Mouse (Mus musculus): Measurements from ENCODE around the gene Mecom. TPM values are rescaled to one million over a fixed set of nuclear protein-coding genes. Genes with fewer than 3 reads are reported as not detected.

Mecom gene
- total RNA-seq, 2 experiments from 2014 or later, result 16.9 to 21.6 TPM

DNA sequence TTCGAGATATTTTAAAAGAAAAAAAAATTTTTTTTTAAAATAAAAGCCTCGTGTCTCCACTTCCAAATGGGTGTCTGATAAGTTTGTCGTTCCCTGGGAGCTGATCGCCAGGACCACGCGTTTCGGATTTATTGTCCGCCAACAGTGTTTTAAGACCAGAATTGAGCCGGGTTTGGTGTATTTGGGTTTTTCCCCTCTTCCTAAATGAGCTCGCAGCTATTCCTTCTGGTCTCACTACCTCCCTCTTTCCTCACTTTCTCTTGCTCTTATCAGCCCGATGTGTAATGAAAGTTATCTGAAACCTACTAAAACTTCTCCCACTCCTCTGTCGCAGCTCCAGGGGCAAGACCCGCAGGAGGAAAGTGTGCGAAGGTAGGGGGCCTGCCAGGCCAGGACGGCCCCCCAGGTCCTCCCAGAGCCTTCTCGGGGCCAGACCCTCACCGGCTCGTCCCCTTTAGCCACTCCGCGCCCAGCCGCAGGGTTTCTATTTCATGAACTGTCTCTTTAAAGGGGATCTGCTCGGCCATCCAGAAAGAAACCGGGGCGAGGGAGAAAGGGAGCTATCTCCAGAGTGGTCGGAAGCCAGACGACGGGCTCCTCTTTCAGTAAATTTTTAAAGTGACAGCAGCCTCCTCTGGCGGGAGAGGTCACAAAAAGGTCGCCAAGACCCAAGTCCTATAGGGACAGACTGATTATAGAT is 535.0 kb downstream of the Mecom start:
- peak; percentile 70 to 82 for DNase-seq
- intact Hi-C loops (cut with DNase I), result loop anchor here (10.0 kb wide), 3 partner anchors 92 to 198 kb away; no protein-coding TSS in a partner anchor

DNA sequence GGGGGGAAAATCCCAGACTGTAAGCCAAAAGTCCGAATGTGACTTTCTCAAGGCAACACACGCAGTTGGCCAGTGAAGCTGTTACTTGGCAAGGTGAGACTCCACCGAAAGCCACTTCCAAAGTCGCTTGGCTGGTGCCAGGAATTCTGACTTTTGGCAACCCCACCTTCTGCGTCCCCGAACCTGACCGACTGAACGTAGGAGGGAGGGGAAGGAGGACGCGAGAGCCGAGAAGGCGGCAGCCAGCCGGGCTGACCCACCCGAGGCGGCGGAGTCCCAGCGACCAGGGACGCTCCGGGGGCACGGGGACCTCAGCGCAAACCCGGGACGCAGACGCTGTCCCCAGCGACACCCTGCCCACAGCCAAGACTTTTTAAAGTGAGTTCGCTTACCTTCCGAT is 535.7 kb downstream of the Mecom start:
- intact Hi-C loops (cut with DNase I), result loop anchor here (10.0 kb wide), 3 partner anchors 93 to 197 kb away; no protein-coding TSS in a partner anchor
- peak; percentile 75 to 80 for DNase-seq

DNA sequence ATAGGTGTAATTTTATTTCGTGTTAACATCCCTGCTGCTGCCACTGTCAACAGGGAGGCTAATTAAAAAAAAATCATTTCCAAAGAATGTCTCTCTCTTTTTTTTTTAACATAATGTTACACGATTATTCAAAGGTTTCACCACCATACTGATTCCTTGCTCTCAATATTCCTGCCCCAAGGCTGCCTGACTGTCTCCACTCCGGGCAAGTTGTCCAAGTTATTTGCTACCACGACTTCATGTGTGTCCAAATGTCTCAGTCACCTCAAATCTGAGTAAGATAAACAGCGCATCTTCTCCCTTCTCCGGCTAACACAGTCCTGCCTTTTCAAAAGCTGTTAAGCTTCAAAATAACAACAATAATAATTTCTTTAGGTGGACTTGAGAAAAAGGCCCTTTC is 536.1 kb downstream of the Mecom start:
- DNase-seq, result no peak

DNA sequence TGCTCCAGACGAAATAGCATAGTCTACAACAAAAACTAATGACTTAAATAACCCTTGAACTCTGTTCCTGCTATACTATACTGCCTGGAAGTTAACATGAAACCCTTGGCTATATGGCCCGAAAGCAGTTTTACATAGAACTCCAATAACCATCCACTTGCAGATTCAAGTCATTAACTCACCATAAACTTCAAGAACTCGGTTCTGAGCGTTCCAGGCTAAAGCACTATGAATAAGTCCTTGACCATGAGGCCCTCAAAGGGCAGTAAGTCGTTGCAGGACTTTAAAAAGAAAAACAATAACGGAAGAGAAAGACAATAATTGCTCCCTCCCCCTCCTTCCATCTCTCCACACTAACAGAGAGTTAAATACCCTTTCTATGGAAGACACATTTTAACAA is 536.9 kb downstream of the Mecom start:
- DNase-seq, result no peak
- intact Hi-C loops (cut with DNase I), result loop anchor here (2.0 to 10.0 kb wide), 4 partner anchors 30 to 196 kb away; no protein-coding TSS in a partner anchor

More for the DNA sequence above, 536.1 kb downstream of the Mecom start:
- intact Hi-C loops (cut with DNase I), result loop anchor here (2.0 to 10.0 kb wide), 4 partner anchors 31 to 197 kb away; no protein-coding TSS in a partner anchor

DNA sequence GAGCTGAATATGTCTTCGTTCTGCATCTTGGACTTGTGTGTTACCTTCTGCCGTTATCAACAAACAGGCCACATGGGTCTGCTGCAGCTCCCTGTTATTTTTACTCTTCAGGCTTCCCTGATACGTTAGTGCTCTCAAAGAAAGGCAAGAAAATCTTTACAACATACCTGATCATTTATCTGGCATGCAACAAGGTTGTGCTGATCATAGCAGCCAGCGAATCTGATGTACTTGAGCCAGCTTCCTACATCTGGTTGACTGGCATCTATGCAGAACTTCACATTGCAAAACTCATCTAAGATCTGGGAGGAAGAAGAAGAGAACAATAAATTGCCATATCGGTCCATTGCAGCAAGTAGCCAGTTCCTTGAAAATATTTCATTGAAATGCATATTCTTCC is 538.2 kb downstream of the Mecom start:
- intact Hi-C loops (cut with DNase I), result no loop called here
- DNase-seq, result no peak

DNA sequence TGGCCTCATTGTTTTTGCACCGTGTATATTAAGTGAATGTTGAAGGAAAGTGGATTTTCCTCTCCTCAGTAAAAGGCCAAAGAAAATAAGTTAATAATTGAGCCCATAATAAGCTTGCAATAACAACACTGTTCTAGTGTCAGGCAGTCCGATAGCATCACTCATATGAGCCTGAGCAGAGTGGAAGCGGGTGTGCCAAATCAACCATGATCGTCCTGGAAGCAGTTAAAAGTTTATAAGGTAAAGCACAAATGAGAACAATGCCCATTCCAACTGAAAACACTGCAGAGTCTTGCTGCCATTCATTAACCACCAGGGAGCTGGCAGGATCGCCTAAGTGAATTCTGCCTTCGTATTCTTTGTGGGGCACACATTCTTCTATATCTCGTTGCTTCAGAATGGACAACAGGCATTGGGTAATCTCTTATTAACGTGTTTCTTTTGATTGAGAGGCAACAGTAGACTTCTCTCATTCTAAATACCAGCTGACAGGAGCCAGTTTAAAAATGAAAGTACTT is 542.9 kb downstream of the Mecom start:
- DNase-seq, result no peak
- intact Hi-C loops (cut with DNase I), result no loop called here

DNA sequence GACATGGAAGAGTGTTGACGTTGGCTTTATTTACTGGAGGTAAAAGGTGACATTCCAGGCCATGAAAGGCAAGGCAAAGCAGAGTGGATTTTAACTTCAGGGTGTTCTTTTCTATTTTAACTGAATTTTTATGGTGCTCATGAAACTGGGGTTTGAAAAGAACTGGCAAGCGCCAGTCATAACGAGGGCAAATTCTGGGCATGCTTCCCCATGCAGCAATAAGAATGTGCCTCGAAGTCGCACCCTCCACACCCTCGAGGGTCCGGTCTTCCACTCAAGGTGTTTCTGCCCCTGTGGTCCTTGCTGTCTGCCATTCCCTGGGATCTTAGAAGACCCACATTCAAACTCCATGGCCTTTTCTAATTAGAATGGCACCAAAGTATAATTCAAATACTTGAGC is 547.5 kb downstream of the Mecom start:
- intact Hi-C loops (cut with DNase I), result no loop called here
- DNase-seq, result no peak

DNA sequence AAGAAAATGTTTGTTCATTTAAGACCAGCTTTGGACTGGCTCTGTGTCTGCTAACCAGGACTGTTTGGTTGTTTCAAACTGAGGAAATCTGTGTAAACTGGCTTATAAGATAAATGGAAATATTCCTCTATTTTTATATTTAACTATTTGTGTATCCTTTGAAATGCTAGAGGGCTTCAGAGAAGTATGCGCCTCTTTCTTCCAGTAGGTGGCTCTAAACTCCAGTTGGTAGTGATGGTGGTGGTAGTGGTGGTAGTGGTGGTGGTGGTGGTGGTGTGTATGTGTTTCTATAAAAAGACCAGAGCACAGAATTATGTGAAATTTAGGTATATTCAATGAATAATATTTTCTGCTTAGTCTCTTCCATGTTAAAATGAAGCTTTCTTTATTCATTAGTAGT is 548.8 kb downstream of the Mecom start:
- intact Hi-C loops (cut with DNase I), result loop anchor here (5.0 kb wide), 2 partner anchors 102 to 513 kb away; no protein-coding TSS in a partner anchor
- no peak for DNase-seq

DNA sequence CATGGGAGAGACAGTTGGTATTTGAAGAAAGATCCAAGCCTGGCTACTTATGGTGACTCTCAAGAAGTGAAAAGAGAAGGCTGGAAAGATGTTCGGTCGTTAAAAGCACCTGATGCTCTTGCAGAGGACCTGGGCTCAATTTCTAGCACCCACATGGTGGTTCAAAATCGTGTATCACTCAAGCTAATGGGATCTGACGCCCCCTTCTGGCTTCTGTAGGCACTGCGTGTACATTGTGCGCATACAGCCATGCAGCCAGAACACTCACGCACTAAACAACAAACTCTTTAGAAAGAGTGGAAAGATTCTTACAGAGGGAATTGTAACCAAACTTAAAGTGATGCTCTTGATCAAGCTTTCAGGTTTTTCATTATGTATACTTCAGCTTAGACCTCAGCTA is 550.7 kb downstream of the Mecom start:
- no peak for DNase-seq
- intact Hi-C loops (cut with DNase I), result loop anchor here (5.0 kb wide), 2 partner anchors 100 to 515 kb away; no protein-coding TSS in a partner anchor

DNA sequence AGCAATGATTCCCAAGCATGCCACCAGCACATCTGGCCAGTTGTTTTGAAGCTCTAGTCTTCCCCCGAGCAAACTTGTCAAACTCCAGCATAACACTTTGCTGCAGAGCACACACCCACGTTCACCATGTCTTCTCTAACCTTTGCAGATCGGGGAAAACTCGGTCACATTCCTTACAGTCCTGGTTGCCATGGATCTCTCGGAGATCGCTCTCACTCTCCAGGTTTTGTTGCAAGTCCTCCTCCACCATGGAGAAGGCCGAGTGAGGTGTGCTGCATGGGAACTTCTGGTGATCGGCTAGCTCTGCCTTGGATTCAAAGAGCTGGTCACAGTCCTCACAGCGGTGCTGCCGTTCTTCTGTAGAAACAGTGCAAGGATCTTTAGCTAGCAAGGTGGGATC is 554.5 kb downstream of the Mecom start:
- DNase-seq, result no peak
- intact Hi-C loops (cut with DNase I), result no loop called here

DNA sequence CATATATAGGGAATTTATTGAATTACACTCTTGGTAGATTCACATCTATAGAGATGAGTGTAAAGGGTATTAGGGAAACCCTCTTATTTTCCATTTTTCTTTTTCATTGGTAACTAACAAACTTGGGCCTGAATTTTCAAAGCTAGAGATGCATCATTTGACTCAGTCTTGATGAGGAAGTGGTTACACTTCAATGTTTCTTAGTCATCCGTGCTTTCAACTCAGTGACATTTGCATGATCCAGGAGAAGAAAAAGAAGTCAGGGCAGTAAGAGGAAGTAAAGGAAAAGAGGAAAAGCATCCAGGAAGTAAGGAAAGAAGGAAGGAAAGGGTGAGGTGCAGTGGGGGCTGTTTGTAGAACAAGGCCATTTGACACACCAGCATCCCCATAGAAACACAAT is 556.3 kb downstream of the Mecom start:
- intact Hi-C loops (cut with DNase I), result no loop called here
- no peak for DNase-seq

DNA sequence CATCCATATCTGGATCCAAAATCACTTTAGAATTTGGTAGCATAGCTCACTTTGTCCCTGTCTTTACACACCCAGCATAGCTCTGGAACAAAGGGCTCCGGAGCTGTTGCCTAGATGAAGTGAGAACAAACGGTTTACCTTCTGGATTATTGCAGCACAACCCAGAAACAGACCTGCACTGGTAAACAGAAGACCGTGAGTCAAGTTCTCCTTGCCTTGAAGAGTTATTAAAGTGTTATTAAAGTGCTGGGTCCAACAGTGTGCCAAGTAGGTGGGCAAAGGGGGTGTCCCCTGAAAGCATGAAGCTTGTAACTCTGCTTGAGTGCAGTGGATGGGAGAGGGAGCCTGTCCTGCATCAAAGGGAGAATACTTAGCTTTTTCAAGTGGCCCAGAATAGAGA is 563.4 kb downstream of the Mecom start:
- no peak for DNase-seq

DNA sequence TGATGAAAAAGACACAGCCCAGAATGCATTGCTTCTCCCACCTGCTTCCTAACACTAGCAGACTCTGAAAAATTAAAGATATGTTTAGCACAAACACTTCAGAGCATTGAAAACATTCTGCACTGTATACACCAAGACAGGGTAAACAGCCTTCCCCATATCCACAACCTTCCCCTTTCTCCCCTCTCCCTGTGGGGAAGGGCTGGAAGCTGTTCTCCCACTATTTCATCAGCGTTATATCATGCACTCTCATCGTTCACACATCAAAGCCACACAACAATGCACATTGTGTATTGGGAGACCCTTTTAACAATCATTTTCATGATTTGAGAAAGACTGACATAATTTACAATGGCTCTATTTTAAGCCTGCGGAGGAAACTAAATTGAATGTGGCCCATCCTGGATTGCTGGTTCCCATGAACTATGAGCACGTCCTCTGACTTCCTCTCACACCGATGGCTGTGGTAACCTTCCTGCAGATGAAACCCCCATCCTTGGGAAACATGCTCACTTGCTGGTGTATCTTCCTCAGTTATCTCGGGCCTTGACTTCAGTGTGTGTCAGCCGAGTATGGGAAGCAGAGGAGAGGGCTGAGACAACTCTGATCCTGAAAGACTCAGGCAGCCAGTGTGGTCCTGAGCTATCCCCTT is 566.4 kb downstream of the Mecom start:
- DNase-seq, result no peak
- intact Hi-C loops (cut with DNase I), result loop anchor here (2.0 kb wide), 1 partner anchor 29 kb away; no protein-coding TSS in a partner anchor

More for the DNA sequence above, 563.4 kb downstream of the Mecom start:
- intact Hi-C loops (cut with DNase I), result no loop called here

DNA sequence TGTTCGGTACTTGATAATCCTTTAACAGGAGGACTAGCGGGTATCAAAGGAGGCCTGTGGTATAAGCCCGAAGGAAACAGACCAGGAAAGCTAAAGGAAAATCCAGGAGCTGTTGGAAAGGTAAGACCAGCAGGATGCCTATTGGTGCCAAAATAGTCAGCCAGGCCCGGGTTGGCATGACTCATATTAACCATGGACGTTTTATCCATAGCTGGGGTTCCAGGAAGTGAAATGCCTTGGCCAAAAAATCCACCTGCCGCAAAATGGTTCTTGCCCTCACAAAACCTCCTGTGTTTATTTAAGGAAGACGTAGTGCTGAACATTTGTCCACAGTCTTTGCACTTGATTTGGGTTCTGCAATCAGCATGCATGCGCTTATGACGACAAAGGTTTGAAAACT is 567.3 kb downstream of the Mecom start:
- intact Hi-C loops (cut with DNase I), result loop anchor here (2.0 kb wide), 1 partner anchor 30 kb away; no protein-coding TSS in a partner anchor

DNA sequence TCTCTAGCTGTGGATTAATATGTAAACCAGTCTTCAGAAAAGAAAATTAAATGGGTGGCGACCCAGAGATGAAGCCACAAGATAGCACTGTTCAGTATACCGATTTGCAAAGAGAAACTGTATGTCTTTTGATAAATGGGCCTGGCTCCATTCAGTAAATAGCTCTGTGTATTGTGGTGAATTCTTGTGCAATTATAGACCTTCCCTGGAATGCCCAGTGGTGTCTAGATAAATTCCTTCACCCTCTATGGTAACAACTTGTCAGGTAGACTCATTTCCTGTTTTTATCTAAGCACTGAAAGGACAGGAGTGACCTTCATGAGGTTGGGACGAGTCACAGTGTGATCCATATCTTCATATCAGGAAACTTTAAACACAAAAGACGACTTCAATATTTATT is 571.2 kb downstream of the Mecom start:
- intact Hi-C loops (cut with DNase I), result no loop called here
- DNase-seq, result no peak

More for the DNA sequence above, 567.3 kb downstream of the Mecom start:
- DNase-seq, result no peak

DNA sequence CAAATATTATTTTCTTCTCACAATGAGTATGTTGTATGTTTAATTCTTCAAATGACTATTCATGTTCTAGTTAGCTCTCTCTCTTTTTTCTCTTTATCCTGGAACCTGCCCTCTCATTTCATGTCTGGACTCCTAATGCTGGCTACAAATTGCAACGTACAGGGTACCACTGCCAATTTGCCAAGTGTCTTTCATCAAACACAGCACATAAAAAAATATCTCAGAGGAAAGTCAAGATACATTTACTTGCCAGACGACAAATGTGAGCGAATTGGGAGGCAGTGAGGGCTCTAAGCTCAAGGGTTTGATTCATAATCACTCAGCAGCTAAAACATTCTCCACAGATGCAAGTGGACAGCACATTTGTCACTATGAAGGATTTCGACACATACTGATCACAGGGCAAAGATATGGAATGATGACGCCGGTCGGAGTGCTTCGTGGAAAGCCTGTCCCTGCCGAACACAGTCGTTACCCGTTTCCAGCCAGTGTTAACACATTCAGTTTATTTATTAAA is 579.3 kb downstream of the Mecom start:
- intact Hi-C loops (cut with DNase I), result no loop called here
- no peak for DNase-seq

DNA sequence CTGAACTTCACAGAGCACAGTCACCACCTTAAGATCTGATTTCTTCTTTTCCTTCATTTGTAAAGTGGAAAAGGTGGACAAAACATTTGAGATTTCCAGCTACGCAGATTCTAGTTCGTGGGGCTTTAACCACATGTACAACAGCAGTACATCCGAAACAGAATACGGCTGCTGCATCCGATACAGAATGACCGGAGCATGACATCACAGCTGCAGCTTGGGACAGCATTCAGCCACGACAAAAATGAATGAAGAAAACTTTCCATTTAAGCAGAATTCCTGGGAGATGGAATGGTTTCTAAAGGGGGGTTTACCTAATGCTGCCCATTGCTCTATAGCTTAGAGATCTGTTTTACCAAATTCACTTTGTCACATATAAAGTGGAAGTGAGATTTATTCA is 583.9 kb downstream of the Mecom start:
- intact Hi-C loops (cut with DNase I), result no loop called here
- no peak for DNase-seq

DNA sequence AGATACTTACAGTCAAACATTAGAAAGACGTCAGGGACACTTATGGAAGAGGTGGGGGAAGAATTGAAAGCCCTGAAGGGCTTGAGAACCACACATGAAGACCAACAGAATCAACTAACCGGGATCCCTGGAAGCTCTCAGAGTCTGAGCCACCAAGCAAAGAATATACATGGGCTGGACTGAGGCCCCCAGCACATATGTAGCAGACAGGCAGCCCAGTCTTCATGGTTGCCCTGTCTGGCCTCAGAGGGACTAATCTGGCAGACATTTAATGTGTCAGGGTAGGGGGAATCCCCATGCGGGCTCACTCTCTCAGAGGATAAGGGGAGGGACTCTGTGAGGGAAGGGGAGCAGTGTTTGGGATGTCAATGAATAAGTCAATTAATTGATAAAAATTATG is 584.4 kb downstream of the Mecom start:
- DNase-seq, result no peak
- intact Hi-C loops (cut with DNase I), result no loop called here

DNA sequence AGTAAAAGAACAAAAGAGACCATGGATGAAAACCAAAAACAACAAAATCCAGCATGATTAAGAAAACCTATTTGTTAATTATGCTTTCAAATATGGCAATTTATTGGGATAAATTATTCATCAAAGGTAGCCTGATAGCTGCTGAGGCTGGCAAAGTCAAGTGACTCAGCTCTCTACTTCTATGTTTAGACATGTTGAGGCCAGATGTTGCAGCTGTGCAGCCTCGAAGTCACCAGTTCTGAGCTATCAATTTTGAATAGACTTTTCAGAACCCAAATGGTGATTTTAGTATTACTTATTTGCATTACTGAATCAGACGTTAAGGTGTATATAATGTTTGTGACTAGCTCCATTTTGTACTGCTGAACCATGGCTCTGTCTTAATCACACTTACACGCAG is 588.8 kb downstream of the Mecom start:
- intact Hi-C loops (cut with DNase I), result no loop called here

DNA sequence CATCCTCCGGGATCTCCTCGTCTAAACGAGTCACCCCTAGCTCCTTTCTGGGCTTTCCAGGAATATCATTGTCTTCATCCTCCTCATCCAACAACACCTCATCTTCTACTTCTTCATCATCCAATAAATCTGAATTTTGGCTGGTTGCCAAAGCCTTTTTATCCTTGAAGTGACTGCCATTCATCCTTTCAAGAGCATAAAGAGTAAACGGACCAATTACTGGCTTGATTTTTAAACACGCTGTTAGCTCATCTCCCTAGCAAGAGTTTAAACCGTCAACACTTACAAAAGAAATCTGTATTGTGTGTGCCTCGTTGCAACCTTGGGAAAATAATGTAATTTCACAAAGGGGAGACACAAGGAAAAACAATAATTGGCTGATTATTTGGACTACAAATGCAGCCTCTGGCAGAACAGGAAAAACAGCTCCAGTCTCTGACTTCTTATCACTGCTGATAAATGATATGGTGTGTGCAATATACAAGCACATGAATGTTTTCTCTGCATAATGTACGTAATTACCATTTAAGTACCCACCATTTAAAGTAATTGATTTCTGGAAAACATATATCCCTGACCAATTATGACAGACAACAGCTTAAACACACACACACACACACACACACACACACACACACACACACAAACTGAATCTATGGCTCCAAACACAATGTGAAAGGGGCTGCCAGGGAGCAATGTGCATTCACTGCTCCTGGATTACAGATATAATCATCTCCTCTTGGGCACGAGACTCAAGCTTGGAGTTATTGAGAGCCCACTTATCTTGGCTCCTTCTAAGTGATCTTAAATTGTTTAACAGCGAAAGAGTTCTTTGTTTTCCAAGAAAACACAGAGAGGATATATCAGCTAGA is 590.2 kb downstream of the Mecom start:
- intact Hi-C loops (cut with DNase I), result no loop called here
- no peak for DNase-seq

More for the DNA sequence above, 588.8 kb downstream of the Mecom start:
- no peak for DNase-seq
